Mouse (Mus musculus) liver, postnatal 0 days (tissue): ENCODE results near the gene Gm8439. TPM values are rescaled to one million over a fixed set of nuclear protein-coding genes. Genes with fewer than 3 reads are reported as not detected.

Experiments used
- ATAC-seq: fragments of 200-750 bp; cut with Nextera tagmentation; 2 replicates; pipeline ENCODE4 v1.8.0; 2017; ENCODE audit warnings: mild to moderate bottlenecking, moderate library complexity
- DNase-seq: peaks from one replicate; pipeline ENCODE4 v3.0.0-alpha.2; 2016
- H3K27ac ChIP-seq: fragments of 300-500 bp; sonication (generic); 2 replicates; pipeline ENCODE4 v1.5.1; 2014; ENCODE audit warnings: antibody characterized with exemption, moderate library complexity, mild to moderate bottlenecking, low read depth
- H3K27me3 ChIP-seq: fragments of 300-500 bp; sonication (generic); 2 replicates; pipeline ENCODE4 v1.6.1; 2014; ENCODE audit warnings: low read length, control low read depth, mixed read lengths; ENCODE audit not compliant: insufficient read depth
- H3K36me3 ChIP-seq: fragments of 300-500 bp; sonication (generic); replicated peaks from 2 replicates; pipeline ENCODE4 v1.6.1; 2014; ENCODE audit warnings: mild to moderate bottlenecking, control low read depth, low read length, moderate library complexity, mixed read lengths; ENCODE audit not compliant: insufficient read depth
- H3K4me1 ChIP-seq: fragments of 300-500 bp; sonication (generic); 2 replicates; pipeline ENCODE4 v1.6.1; 2014; ENCODE audit warnings: antibody characterized with exemption, mild to moderate bottlenecking, control low read depth; ENCODE audit not compliant: insufficient read depth
- H3K4me2 ChIP-seq: fragments of 300-500 bp; sonication (generic); 2 replicates; pipeline ENCODE4 v1.6.1; 2014; ENCODE audit warnings: low read depth, mild to moderate bottlenecking, low read length, moderate library complexity, mixed read lengths
- H3K4me3 ChIP-seq: fragments of 300-500 bp; sonication (generic); 2 replicates; pipeline ENCODE4 v1.5.1; 2014; ENCODE audit warnings: low read depth, low read length
- H3K9ac ChIP-seq: fragments of 300-500 bp; sonication (generic); replicated peaks from 2 replicates; pipeline ENCODE4 v1.6.1; 2014; ENCODE audit warnings: mild to moderate bottlenecking, moderate library complexity
- H3K9me3 ChIP-seq: fragments of 300-500 bp; sonication (generic); 2 replicates; pipeline ENCODE4 v1.6.1; 2016; ENCODE audit warnings: mild to moderate bottlenecking, control low read depth, low read length, mixed read lengths
- CTCF ChIP-seq: sonication (generic); IDR thresholded peaks from 2 replicates; pipeline ENCODE4 v1.5.1; 2016; ENCODE audit warnings: antibody characterized with exemption, low read depth
- EP300 ChIP-seq: IDR thresholded peaks from 2 replicates; pipeline ENCODE4 v1.6.1; 2016; ENCODE audit warnings: antibody characterized with exemption, low read depth, mild to moderate bottlenecking
- WGBS: fragments of 180-500 bp; shearing (Covaris S2); extraction: QIAGEN DNeasy Blood & Tissue Kit; methylation state at CpG from one replicate; pipeline ENCODE4 v1.1.7; 2014; ENCODE audit not compliant: insufficient replicate concordance; 5-methylcytosine and 5-hydroxymethylcytosine counted together
- polyA plus RNA-seq: library from polyadenylated mRNA; unstranded; fragments of >200 nt; fragmentation: Nextera tagmentation; extraction: Ambion mirVana; gene quantifications from 2 replicates; pipeline ENCODE4 v1.2.1, GENCODE M21; 2015

Gm8439 gene
- polyA plus RNA-seq, 1 experiment from 2014 or later = 0.40 TPM

- no peak for DNase-seq
- Histone ChIP-seq H3K9me3 (no peaks in the 10 kb centered on the region), H3K27ac (no peak overlapping the region), H3K36me3 (no peaks in the 10 kb centered on the region), H3K4me3 (no peak overlapping the region), H3K9ac (no peak overlapping the region), H3K27me3 (no peaks in the 10 kb centered on the region), H3K4me2 (no peak overlapping the region), H3K4me1 (peaks cover 2% of the 10 kb centered on the region; the same call in 1 of the 2 replicates)
- WGBS = 60% methylated on average over 10 of the region's 10 CpGs
- TF ChIP-seq CTCF (no peak), EP300 (no peak)
- no peak for ATAC-seq
These were observed 27.1 kb downstream of the Gm8439 start for GRCm38 (mm10) chr4:120615528-120616081.

- TF ChIP-seq EP300 (no peak), CTCF (no peak)
These were observed 27.9 kb downstream of the Gm8439 start for GRCm38 (mm10) chr4:120616199-120617025.

GRCm38 (mm10) chr4:120627728-120628127 lies 39.2 kb downstream of the Gm8439 start:
- Histone ChIP-seq H3K4me2 (no peak overlapping the region), H3K27ac (no peak overlapping the region), H3K9me3 (no peaks in the 10 kb centered on the region), H3K36me3 (no peaks in the 10 kb centered on the region), H3K9ac (no peak overlapping the region), H3K27me3 (no peaks in the 10 kb centered on the region), H3K4me1 (peaks cover 14% of the 10 kb centered on the region), H3K4me3 (no peak overlapping the region)
- TF ChIP-seq EP300 (no peak), CTCF (no peak)
- no peak for DNase-seq
- ATAC-seq = no peak
- 65% methylated on average over 6 of the region's 6 CpGs for WGBS

More at GRCm38 (mm10) chr4:120616199-120617025, 27.9 kb downstream of the Gm8439 start:
- peak; percentile 41 for ATAC-seq
- Histone ChIP-seq H3K4me2 (no peak overlapping the region), H3K27ac (no peak overlapping the region), H3K27me3 (no peaks in the 10 kb centered on the region), H3K9me3 (no peaks in the 10 kb centered on the region), H3K4me3 (no peak overlapping the region), H3K9ac (no peak overlapping the region), H3K36me3 (no peaks in the 10 kb centered on the region), H3K4me1 (peaks cover 2% of the 10 kb centered on the region; the same call in 1 of the 2 replicates)
- DNase-seq = peak; percentile 28
- WGBS = 74% methylated on average over 13 of the region's 13 CpGs

- Histone ChIP-seq H3K27me3 (no peaks in the 10 kb centered on the region), H3K36me3 (no peaks in the 10 kb centered on the region), H3K27ac (0 out of 2 replicates have a peak overlapping the region, but pooled peaks have one; percentile 36), H3K9me3 (no peaks in the 10 kb centered on the region), H3K4me2 (no peak overlapping the region), H3K4me1 (peaks cover 14% of the 10 kb centered on the region), H3K4me3 (no peak overlapping the region), H3K9ac (no peak overlapping the region)
- WGBS = 39% methylated on average over 8 of the region's 8 CpGs
- DNase-seq = no peak
- TF ChIP-seq EP300 (peak; percentile 96), CTCF (no peak)
- peak; percentile 42; the same call in 1 of the 2 replicates for ATAC-seq
These were observed 41.8 kb downstream of the Gm8439 start for GRCm38 (mm10) chr4:120630218-120630931.

- DNase-seq (no peak), ATAC-seq (peak; percentile 81)
- H3K4me2 ChIP-seq = peak overlapping the region; percentile 24; the same call in 1 of the 2 replicates
- no peak overlapping the region for H3K4me3 ChIP-seq
- 45% methylated on average over 6 of the region's 6 CpGs for WGBS
- H3K36me3 ChIP-seq = no peaks in the 10 kb centered on the region
- peak overlapping the region; percentile 68 for H3K27ac ChIP-seq
- H3K9ac ChIP-seq = no peak overlapping the region; the same call in 1 of the 2 replicates
- H3K27me3 ChIP-seq = no peaks in the 10 kb centered on the region
- peaks cover 14% of the 10 kb centered on the region for H3K4me1 ChIP-seq
- H3K9me3 ChIP-seq = no peaks in the 10 kb centered on the region
- TF ChIP-seq CTCF = no peak
- TF ChIP-seq EP300 = peak; percentile 17; the same call in 1 of the 2 replicates
These were observed 43.3 kb downstream of the Gm8439 start for GRCm38 (mm10) chr4:120631828-120632227.

- DNase-seq = no peak
- TF ChIP-seq CTCF = no peak
- TF ChIP-seq EP300 = no peak
- no peak overlapping the region for H3K4me3 ChIP-seq
- H3K27ac ChIP-seq = no peak overlapping the region
- no peak overlapping the region for H3K4me2 ChIP-seq
- no peaks in the 10 kb centered on the region for H3K27me3 ChIP-seq
- ATAC-seq = no peak
- H3K36me3 ChIP-seq = no peaks in the 10 kb centered on the region
- no peaks in the 10 kb centered on the region for H3K9me3 ChIP-seq
- H3K4me1 ChIP-seq = peaks cover 14% of the 10 kb centered on the region
- 76% methylated on average over 2 of the region's 2 CpGs for WGBS
- no peak overlapping the region for H3K9ac ChIP-seq
These were observed 46.8 kb downstream of the Gm8439 start for GRCm38 (mm10) chr4:120635351-120635750.
